Mouse (Mus musculus) MEL (cell line): ENCODE results near the gene S100a13. TPM values are rescaled to one million over a fixed set of nuclear protein-coding genes. Genes with fewer than 3 reads are reported as not detected.

Experiments used
- DNase-seq: peaks from one replicate; pipeline ENCODE4 v3.0.0; 2011; ENCODE audit warnings: low read depth, low spot score
- H3K27ac ChIP-seq: 2 replicates; pipeline ENCODE4 v1.5.1; 2012; ENCODE audit warnings: low read depth, mild to moderate bottlenecking, control low read depth, low read length, moderate library complexity; ENCODE audit not compliant: control insufficient read depth
- H3K27me3 ChIP-seq, 2 experiments: fragments of 150-350 bp in 1 of 2; sonication (generic) in 1 of 2; 2 replicates each; pipeline ENCODE4 v1.6.1; 2012; ENCODE audit warnings: low read length in 2 of 2, mild to moderate bottlenecking in 2 of 2, improper control_type of control experiment in 1 of 2, moderate library complexity in 1 of 2; ENCODE audit not compliant: insufficient read depth in 2 of 2, control insufficient read depth in 1 of 2
- H3K36me3 ChIP-seq, 2 experiments: 2 replicates each; pipeline ENCODE4 v1.6.1; 2012 to 2014; ENCODE audit warnings: low read length in 2 of 2, improper control_type of control experiment in 1 of 2, inconsistent platforms in 1 of 2, mild to moderate bottlenecking in 1 of 2; ENCODE audit not compliant: insufficient read depth in 2 of 2, control insufficient read depth in 1 of 2
- H3K4me1 ChIP-seq, 2 experiments: fragments of 150-350 bp in 1 of 2; sonication (generic) in 1 of 2; 2 replicates each; pipeline ENCODE4 v1.6.1; 2012; ENCODE audit warnings: low read length in 2 of 2, improper control_type of control experiment in 1 of 2, mild to moderate bottlenecking in 1 of 2; ENCODE audit not compliant: insufficient read depth in 2 of 2, control insufficient read depth in 1 of 2
- H3K4me3 ChIP-seq, 2 experiments: fragments of 150-350 bp in 1 of 2; sonication (generic) in 1 of 2; 2 replicates each; pipeline ENCODE4 v1.5.1; 2012; ENCODE audit warnings: low read depth in 2 of 2, low read length in 2 of 2, mild to moderate bottlenecking in 2 of 2, moderate library complexity in 2 of 2, control low read depth in 1 of 2, improper control_type of control experiment in 1 of 2; ENCODE audit not compliant: control insufficient read depth in 1 of 2, insufficient read depth in 1 of 2
- H3K79me2 ChIP-seq: 2 replicates; pipeline ENCODE4 v1.6.1; 2012; ENCODE audit warnings: mild to moderate bottlenecking, low read length, moderate library complexity; ENCODE audit not compliant: control insufficient read depth, poor library complexity, insufficient read depth
- H3K9ac ChIP-seq: 2 replicates; pipeline ENCODE4 v1.6.1; 2012; ENCODE audit warnings: low read depth, mild to moderate bottlenecking, control low read depth, low read length, moderate library complexity; ENCODE audit not compliant: control insufficient read depth, poor library complexity, severe bottlenecking
- H3K9me3 ChIP-seq: fragments of 150-350 bp; sonication (generic); replicated peaks from 2 replicates; pipeline ENCODE4 v1.6.1; 2012; ENCODE audit warnings: mild to moderate bottlenecking, low read length, improper control_type of control experiment, moderate library complexity; ENCODE audit not compliant: insufficient read depth
- BHLHE40 ChIP-seq: IDR thresholded peaks from 2 replicates; pipeline ENCODE4 v1.6.1; 2012; ENCODE audit warnings: low read depth, mild to moderate bottlenecking, inconsistent platforms, low read length, improper control_type of control experiment, borderline replicate concordance
- CHD1 ChIP-seq: IDR thresholded peaks from 2 replicates; pipeline ENCODE4 v1.6.1; 2012; ENCODE audit warnings: low read depth, mild to moderate bottlenecking, inconsistent platforms, low read length, improper control_type of control experiment
- CHD2 ChIP-seq: IDR thresholded peaks from 2 replicates; pipeline ENCODE4 v1.6.1; 2011; ENCODE audit warnings: low read length, improper control_type of control experiment
- CTCF ChIP-seq, 3 experiments: IDR thresholded peaks in 2 of 3; conservative IDR thresholded peaks in 1 of 3; 2 replicates each; pipeline ENCODE4 v1.5.1; 2011 to 2012; ENCODE audit warnings: low read length in 3 of 3, low read depth in 2 of 3, mild to moderate bottlenecking in 2 of 3, improper control_type of control experiment in 1 of 3, inconsistent platforms in 1 of 3, mixed read lengths in 1 of 3, moderate library complexity in 1 of 3; ENCODE audit not compliant: control insufficient read depth in 1 of 3, insufficient read depth in 1 of 3, poor library complexity in 1 of 3, severe bottlenecking in 1 of 3
- E2F4 ChIP-seq: IDR thresholded peaks from 2 replicates; pipeline ENCODE4 v1.6.1; 2011; ENCODE audit warnings: low read depth, low read length, improper control_type of control experiment, borderline replicate concordance
- ELF1 ChIP-seq: IDR thresholded peaks from 2 replicates; pipeline ENCODE4 v1.6.1; 2014; ENCODE audit warnings: low read depth, mild to moderate bottlenecking, inconsistent platforms, low read length, improper control_type of control experiment, moderate library complexity
- EP300 ChIP-seq, 2 experiments: IDR thresholded peaks; 2 replicates each; pipeline ENCODE4 v1.6.1; 2011; ENCODE audit warnings: improper control_type of control experiment in 2 of 2, low read length in 2 of 2, low read depth in 1 of 2, mild to moderate bottlenecking in 1 of 2
- ETS1 ChIP-seq: IDR thresholded peaks from 2 replicates; pipeline ENCODE4 v1.6.1; 2012; ENCODE audit warnings: low read depth, mild to moderate bottlenecking, inconsistent platforms, low read length, improper control_type of control experiment, moderate library complexity
- GABPA ChIP-seq: IDR thresholded peaks from 2 replicates; pipeline ENCODE4 v1.6.1; 2012; ENCODE audit warnings: low read depth, mild to moderate bottlenecking, inconsistent platforms, low read length, improper control_type of control experiment, moderate library complexity
- GATA1 ChIP-seq: IDR thresholded peaks from 2 replicates; pipeline ENCODE4 v1.6.1; 2011; ENCODE audit warnings: low read depth, low read length, improper control_type of control experiment
- HCFC1 ChIP-seq: IDR thresholded peaks from 2 replicates; pipeline ENCODE4 v1.6.1; 2012; ENCODE audit warnings: low read depth, mild to moderate bottlenecking, inconsistent platforms, low read length, improper control_type of control experiment, moderate library complexity
- JUND ChIP-seq: IDR thresholded peaks from 2 replicates; pipeline ENCODE4 v1.6.1; 2011; ENCODE audit warnings: low read depth, mild to moderate bottlenecking, improper control_type of control experiment, low read length
- KAT2A ChIP-seq: conservative IDR thresholded peaks from 2 replicates; pipeline ENCODE4 v1.6.1; 2012; ENCODE audit warnings: low read depth, low read length, improper control_type of control experiment, inconsistent platforms
- MAX ChIP-seq: IDR thresholded peaks from 2 replicates; pipeline ENCODE4 v1.6.1; 2011; ENCODE audit warnings: low read length, improper control_type of control experiment
- MAZ ChIP-seq: IDR thresholded peaks from 2 replicates; pipeline ENCODE4 v1.6.1; 2012; ENCODE audit warnings: low read depth, mild to moderate bottlenecking, inconsistent platforms, low read length, improper control_type of control experiment
- MEF2A ChIP-seq: IDR thresholded peaks from 2 replicates; pipeline ENCODE4 v1.6.1; 2014; ENCODE audit warnings: low read depth, mild to moderate bottlenecking, inconsistent platforms, low read length, improper control_type of control experiment; ENCODE audit not compliant: poor library complexity, insufficient replicate concordance, severe bottlenecking; ENCODE audit errors: extremely low read depth
- MXI1 ChIP-seq: IDR thresholded peaks from 2 replicates; pipeline ENCODE4 v1.6.1; 2011; ENCODE audit warnings: mild to moderate bottlenecking, low read depth, low read length, improper control_type of control experiment
- MYB ChIP-seq: IDR thresholded peaks from 2 replicates; pipeline ENCODE4 v1.6.1; 2011; ENCODE audit warnings: mild to moderate bottlenecking, low read depth, low read length, improper control_type of control experiment
- MYC ChIP-seq: IDR thresholded peaks from 2 replicates; pipeline ENCODE4 v1.6.1; 2011; ENCODE audit warnings: low read depth, mild to moderate bottlenecking, low read length, improper control_type of control experiment, moderate library complexity
- NELFE ChIP-seq: IDR thresholded peaks from 2 replicates; pipeline ENCODE4 v1.6.1; 2011; ENCODE audit warnings: low read depth, low read length, improper control_type of control experiment
- NRF1 ChIP-seq: IDR thresholded peaks from 2 replicates; pipeline ENCODE4 v1.6.1; 2014; ENCODE audit warnings: low read depth, mild to moderate bottlenecking, inconsistent platforms, low read length, improper control_type of control experiment, moderate library complexity; ENCODE audit not compliant: poor library complexity, insufficient read depth, severe bottlenecking
- POLR2A ChIP-seq, 2 experiments: IDR thresholded peaks; 2 replicates each; pipeline ENCODE4 v1.6.1; 2011 to 2012; ENCODE audit warnings: low read length in 2 of 2, mild to moderate bottlenecking in 2 of 2, control low read depth in 1 of 2, improper control_type of control experiment in 1 of 2, low read depth in 1 of 2, moderate library complexity in 1 of 2; ENCODE audit not compliant: control insufficient read depth in 1 of 2, insufficient read depth in 1 of 2, poor library complexity in 1 of 2
- POLR2AphosphoS2 ChIP-seq: IDR thresholded peaks from 2 replicates; pipeline ENCODE4 v1.6.1; 2011; ENCODE audit warnings: low read length, improper control_type of control experiment
- POLR2AphosphoS5 ChIP-seq: IDR thresholded peaks from 2 replicates; pipeline ENCODE4 v1.6.1; 2012; ENCODE audit warnings: low read depth, borderline replicate concordance, mild to moderate bottlenecking, inconsistent platforms, low read length, moderate library complexity, mixed read lengths
- RAD21 ChIP-seq: IDR thresholded peaks from 2 replicates; pipeline ENCODE4 v1.6.1; 2011; ENCODE audit warnings: mild to moderate bottlenecking, low read depth, low read length, improper control_type of control experiment
- RCOR1 ChIP-seq: IDR thresholded peaks from 2 replicates; pipeline ENCODE4 v1.6.1; 2012; ENCODE audit warnings: low read depth, mild to moderate bottlenecking, inconsistent platforms, low read length, improper control_type of control experiment
- SIN3A ChIP-seq: IDR thresholded peaks from 2 replicates; pipeline ENCODE4 v1.6.1; 2012; ENCODE audit warnings: low read length, improper control_type of control experiment, inconsistent platforms
- SMC3 ChIP-seq: IDR thresholded peaks from 2 replicates; pipeline ENCODE4 v1.6.1; 2011; ENCODE audit warnings: low read depth, low read length, improper control_type of control experiment
- TAL1 ChIP-seq: IDR thresholded peaks from 2 replicates; pipeline ENCODE4 v1.6.1; 2012; ENCODE audit warnings: mild to moderate bottlenecking, inconsistent platforms, low read length, moderate library complexity, mixed read lengths
- TBP ChIP-seq: IDR thresholded peaks from 2 replicates; pipeline ENCODE4 v1.8.0; 2011; ENCODE audit warnings: low read depth, low read length, improper control_type of control experiment
- TCF12 ChIP-seq: IDR thresholded peaks from 2 replicates; pipeline ENCODE4 v1.6.1; 2014; ENCODE audit warnings: low read depth, mild to moderate bottlenecking, inconsistent platforms, low read length, improper control_type of control experiment, moderate library complexity
- UBTF ChIP-seq: IDR thresholded peaks from 2 replicates; pipeline ENCODE4 v1.6.1; 2012; ENCODE audit warnings: low read depth, mild to moderate bottlenecking, inconsistent platforms, low read length, improper control_type of control experiment, moderate library complexity, borderline replicate concordance; ENCODE audit not compliant: insufficient read depth
- USF1 ChIP-seq: IDR thresholded peaks from 2 replicates; pipeline ENCODE4 v1.6.1; 2014; ENCODE audit warnings: low read depth, mild to moderate bottlenecking, inconsistent platforms, low read length, improper control_type of control experiment, moderate library complexity
- USF2 ChIP-seq, 2 experiments: IDR thresholded peaks; 2 replicates each; pipeline ENCODE4 v1.6.1; 2011 to 2012; ENCODE audit warnings: improper control_type of control experiment in 2 of 2, low read length in 2 of 2, borderline replicate concordance in 1 of 2, inconsistent platforms in 1 of 2, low read depth in 1 of 2, mild to moderate bottlenecking in 1 of 2; ENCODE audit not compliant: insufficient read depth in 1 of 2
- ZC3H11A ChIP-seq: IDR thresholded peaks from 2 replicates; pipeline ENCODE4 v1.6.1; 2012; ENCODE audit warnings: low read depth, mild to moderate bottlenecking, inconsistent platforms, low read length, improper control_type of control experiment
- ZKSCAN1 ChIP-seq: IDR thresholded peaks from 2 replicates; pipeline ENCODE4 v1.6.1; 2012; ENCODE audit warnings: low read depth, mild to moderate bottlenecking, inconsistent platforms, low read length, improper control_type of control experiment, moderate library complexity
- ZMIZ1 ChIP-seq: IDR thresholded peaks from 2 replicates; pipeline ENCODE4 v1.6.1; 2012; ENCODE audit warnings: low read depth, mild to moderate bottlenecking, inconsistent platforms, low read length, improper control_type of control experiment, moderate library complexity
- ZNF384 ChIP-seq: IDR thresholded peaks from 2 replicates; pipeline ENCODE4 v1.6.1; 2012; ENCODE audit warnings: low read depth, mild to moderate bottlenecking, inconsistent platforms, low read length, improper control_type of control experiment
- polyA plus RNA-seq, 2 experiments: library from polyadenylated mRNA; stranded (reverse) in 1 of 2; unstranded in 1 of 2; fragments of >175 nt in 1 of 2; fragments of >200 nt in 1 of 2; gene quantifications; 2 replicates each; pipeline versions ENCODE4 v1.2.1 to v1.2.4; 2012; ENCODE audit warnings: low replicate concordance in 2 of 2, low read depth in 1 of 2; ENCODE audit not compliant: insufficient read length in 2 of 2, insufficient read depth in 1 of 2, missing spikeins in 1 of 2
- total RNA-seq: library from RNA; depleted of rRNA; stranded (reverse); fragments of 300-350 nt; gene quantifications from 2 replicates; pipeline ENCODE4 v1.2.3, GENCODE M21; 2012

The S100a13 gene
- total and polyA plus RNA-seq, 3 experiments, result 22.0 to 29.9 TPM; not detected in 1

DNA sequence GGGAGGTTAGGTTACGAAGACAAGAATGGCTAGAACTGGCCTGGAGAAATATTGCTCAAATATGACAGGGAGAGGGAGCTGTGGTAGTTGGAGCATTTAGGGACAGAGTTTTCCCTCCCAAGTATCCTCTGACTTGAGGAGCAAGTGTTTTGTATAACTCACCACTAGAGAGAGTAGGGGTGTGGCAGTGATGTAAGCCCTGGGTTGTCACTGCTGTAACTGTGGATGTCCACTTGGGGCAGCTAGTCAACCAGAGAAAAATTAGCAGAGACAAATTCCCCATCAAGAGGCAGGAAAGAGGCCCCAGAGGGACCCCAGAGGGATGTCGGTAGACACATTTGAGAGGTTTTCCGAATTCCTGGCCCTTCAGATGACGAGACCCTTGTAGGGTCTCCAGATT lies 11.2 kb downstream of the S100a13 start:
- H3K79me2 ChIP-seq, result no peaks in the 10 kb centered on the region
- DNase-seq, result peak; percentile 90
- no peaks in the 10 kb centered on the region for H3K9me3 ChIP-seq
- no peaks in the 10 kb centered on the region; a peak in 2 of 4 replicates for H3K36me3 ChIP-seq
- no peak overlapping the region for H3K27ac ChIP-seq
- H3K27me3 ChIP-seq, result no peaks in the 10 kb centered on the region
- H3K4me1 ChIP-seq, result peaks cover 2 to 13% of the 10 kb centered on the region in 2 experiments; a peak in 2 of 4 replicates
- H3K9ac ChIP-seq, result no peak overlapping the region
- H3K4me3 ChIP-seq, result no peak overlapping the region
- TF ChIP-seq ELF1, result 0 out of 2 replicates have a peak, but pooled peaks have one; percentile 4
- TF ChIP-seq GATA1, result no peak
- no peak for TF ChIP-seq POLR2A (IDR thresholded peaks at IDR 0.05; ENCODE audit: control insufficient read depth in 1 of 2, insufficient read depth in 1 of 2, low read depth in 1 of 2, low read length in 2 of 2, poor library complexity in 1 of 2)
- TF ChIP-seq TCF12, result no peak
- no peak for TF ChIP-seq NELFE
- no peak for TF ChIP-seq MAZ
- TF ChIP-seq ZC3H11A, result no peak
- no peak for TF ChIP-seq KAT2A
- TF ChIP-seq MEF2A, result no peak
- no peak for TF ChIP-seq NRF1
- no peak for TF ChIP-seq MYB
- no peak for TF ChIP-seq MXI1
- TF ChIP-seq RCOR1, result no peak
- TF ChIP-seq POLR2AphosphoS5, result no peak
- TF ChIP-seq SIN3A, result peak; percentile 81
- no peak; the same call in 1 of the 2 replicates for TF ChIP-seq MAX
- no peak for TF ChIP-seq UBTF
- no peak for TF ChIP-seq MYC
- no peak for TF ChIP-seq HCFC1
- TF ChIP-seq USF1, result no peak
- TF ChIP-seq SMC3, result peak; percentile 62
- 0 out of 2 replicates have a peak, but pooled peaks have one; percentile 37 for TF ChIP-seq TBP
- no peak for TF ChIP-seq GABPA
- no peak for TF ChIP-seq JUND
- no peak for TF ChIP-seq POLR2AphosphoS2
- no peak for TF ChIP-seq ZMIZ1
- no peak for TF ChIP-seq ETS1
- TF ChIP-seq CHD2, result no peak
- no peak for TF ChIP-seq CHD1
- TF ChIP-seq E2F4, result no peak
- TF ChIP-seq USF2 (IDR thresholded peaks at IDR 0.05; ENCODE audit: borderline replicate concordance in 1 of 2, insufficient read depth in 1 of 2, low read depth in 1 of 2, low read length in 2 of 2), result no peak
- TF ChIP-seq TAL1, result no peak
- no peak for TF ChIP-seq ZNF384
- TF ChIP-seq CTCF (IDR thresholded peaks at IDR 0.05 in 2 of 3, conservative IDR thresholded peaks at IDR 0.05 in 1 of 3; ENCODE audit: control insufficient read depth in 1 of 3, insufficient read depth in 1 of 3, low read depth in 2 of 3, low read length in 3 of 3, poor library complexity in 1 of 3, severe bottlenecking in 1 of 3), result peak in 2 of 3 experiments; percentile 71 to 78
- peak; percentile 51 for TF ChIP-seq RAD21
- no peak for TF ChIP-seq EP300 (IDR thresholded peaks at IDR 0.05; ENCODE audit: low read depth in 1 of 2, low read length in 2 of 2)
- TF ChIP-seq BHLHE40, result no peak
- TF ChIP-seq ZKSCAN1, result no peak
